Mouse (Mus musculus) forebrain, embryonic 10.5 days (tissue): ENCODE measurements at regions not wholly inside any gene's neighbourhood (a gene's known extent, or its start where the extent isn't known, plus 50 kb on each side); places are given as distances from the start of the nearest gene placed in this dataset.
"Not testable (repeated sequence)": the region's sequence is repeated elsewhere in the genome, so short reads cannot be mapped to it uniquely, and the experiment has no call there.

Experiments
- DNase-seq: peaks from one replicate; pipeline ENCODE4 v3.0.0-alpha.2; 2017; ENCODE audit warnings: low spot score; ENCODE audit errors: extremely low spot score
- H3K27ac ChIP-seq: fragments of 300-500 bp; sonication (generic); 2 replicates; pipeline ENCODE4 v1.5.1; 2016; ENCODE audit warnings: mild to moderate bottlenecking
- H3K27me3 ChIP-seq: fragments of 300-500 bp; sonication (generic); 2 replicates; pipeline ENCODE4 v1.6.1; 2016; ENCODE audit warnings: mild to moderate bottlenecking; ENCODE audit not compliant: poor library complexity, severe bottlenecking
- H3K36me3 ChIP-seq: fragments of 300-500 bp; sonication (generic); replicated peaks from 2 replicates; pipeline ENCODE4 v1.6.1; 2016; ENCODE audit warnings: mild to moderate bottlenecking, moderate library complexity
- H3K4me1 ChIP-seq: fragments of 300-500 bp; sonication (generic); 2 replicates; pipeline ENCODE4 v1.6.1; 2016
- H3K4me3 ChIP-seq: fragments of 300-500 bp; sonication (generic); 2 replicates; pipeline ENCODE4 v1.5.1; 2016; ENCODE audit warnings: mild to moderate bottlenecking, moderate library complexity
- H3K9me3 ChIP-seq: fragments of 300-500 bp; sonication (generic); 2 replicates; pipeline ENCODE4 v1.6.1; 2016; ENCODE audit warnings: mild to moderate bottlenecking, moderate library complexity
- WGBS: fragments of 180-500 bp; shearing (Covaris S2); methylation state at CpG from one replicate; pipeline ENCODE4 v1.1.7; 2016; 5-methylcytosine and 5-hydroxymethylcytosine counted together

- no peak for DNase-seq
- H3K27ac ChIP-seq: no peak overlapping the region
- peaks cover 32% of the 10 kb centered on the region for H3K27me3 ChIP-seq
- H3K9me3 ChIP-seq: peaks cover 4% of the 10 kb centered on the region
- no peak overlapping the region for H3K4me3 ChIP-seq
- H3K36me3 ChIP-seq: no peaks in the 10 kb centered on the region
- 91% methylated on average over 5 of the region's 5 CpGs for WGBS
- peaks cover 30% of the 10 kb centered on the region for H3K4me1 ChIP-seq
Observed at GRCm38 (mm10) chr4:153632056-153632455, 149.4 kb upstream of the Ajap1 start.

GRCm38 (mm10) chr4:153632551-153632950 is 149.9 kb upstream of the Ajap1 start:
- 83% methylated on average over 19 of the region's 19 CpGs for WGBS
- Histone ChIP-seq H3K9me3 (peaks cover 4% of the 10 kb centered on the region), H3K27me3 (peaks cover 32% of the 10 kb centered on the region), H3K27ac (no peak overlapping the region), H3K4me3 (no peak overlapping the region), H3K36me3 (no peaks in the 10 kb centered on the region), H3K4me1 (peaks cover 30% of the 10 kb centered on the region)
- DNase-seq: no peak

GRCm38 (mm10) chr4:153633260-153633659 is 150.6 kb upstream of the Ajap1 start:
- H3K27me3 ChIP-seq: peaks cover 32% of the 10 kb centered on the region
- H3K9me3 ChIP-seq: peaks cover 4% of the 10 kb centered on the region
- no peak overlapping the region for H3K4me3 ChIP-seq
- no peaks in the 10 kb centered on the region for H3K36me3 ChIP-seq
- peaks cover 35% of the 10 kb centered on the region for H3K4me1 ChIP-seq
- WGBS: 9% methylated on average over 5 of the region's 5 CpGs
- peak; percentile 19 for DNase-seq
- no peak overlapping the region for H3K27ac ChIP-seq

- Histone ChIP-seq H3K27ac (no peak overlapping the region), H3K4me3 (no peak overlapping the region), H3K9me3 (peaks cover 4% of the 10 kb centered on the region), H3K27me3 (peaks cover 32% of the 10 kb centered on the region), H3K4me1 (peaks cover 38% of the 10 kb centered on the region), H3K36me3 (no peaks in the 10 kb centered on the region)
- 56% methylated on average over 15 of the region's 15 CpGs for WGBS
- no peak for DNase-seq
Observed at GRCm38 (mm10) chr4:153634221-153634881, 151.7 kb upstream of the Ajap1 start.

- Histone ChIP-seq H3K4me3 (no peak overlapping the region), H3K9me3 (no peaks in the 10 kb centered on the region), H3K27ac (no peak overlapping the region), H3K4me1 (peaks cover 33% of the 10 kb centered on the region), H3K27me3 (peaks cover 27% of the 10 kb centered on the region), H3K36me3 (no peaks in the 10 kb centered on the region)
- 0% methylated on average over 1 of the region's 1 CpGs for WGBS
- DNase-seq: no peak
Observed at GRCm38 (mm10) chr4:153637989-153638388, 155.4 kb upstream of the Ajap1 start.

- H3K27me3 ChIP-seq: no peaks in the 10 kb centered on the region
- H3K27ac ChIP-seq: peak overlapping the region; percentile 70
- H3K36me3 ChIP-seq: no peaks in the 10 kb centered on the region
- 0% methylated on average over 5 of the region's 5 CpGs for WGBS
- H3K4me1 ChIP-seq: peaks cover 16% of the 10 kb centered on the region
- H3K9me3 ChIP-seq: no peaks in the 10 kb centered on the region
- DNase-seq: no peak
- no peak overlapping the region for H3K4me3 ChIP-seq
Observed at GRCm38 (mm10) chr4:153651849-153652248, 169.2 kb upstream of the Ajap1 start.

GRCm38 (mm10) chr4:153652841-153653240 is 170.2 kb upstream of the Ajap1 start:
- no peak for DNase-seq
- H3K9me3 ChIP-seq: no peaks in the 10 kb centered on the region
- H3K27ac ChIP-seq: no peak overlapping the region
- WGBS: 94% methylated on average over 11 of the region's 11 CpGs
- no peaks in the 10 kb centered on the region for H3K36me3 ChIP-seq
- peaks cover 16% of the 10 kb centered on the region for H3K4me1 ChIP-seq
- no peaks in the 10 kb centered on the region for H3K27me3 ChIP-seq
- H3K4me3 ChIP-seq: no peak overlapping the region

- no peak overlapping the region for H3K27ac ChIP-seq
- no peaks in the 10 kb centered on the region for H3K36me3 ChIP-seq
- no peak for DNase-seq
- H3K4me3 ChIP-seq: no peak overlapping the region
- H3K27me3 ChIP-seq: no peaks in the 10 kb centered on the region
- WGBS: 90% methylated on average over 7 of the region's 7 CpGs
- peaks cover 6% of the 10 kb centered on the region; the same call in 1 of the 2 replicates for H3K4me1 ChIP-seq
- no peaks in the 10 kb centered on the region for H3K9me3 ChIP-seq
Observed at GRCm38 (mm10) chr4:153662731-153663130, 180.1 kb upstream of the Ajap1 start.

GRCm38 (mm10) chr4:153666626-153667236 is 184.1 kb upstream of the Ajap1 start:
- not testable (repeated sequence) for H3K9me3 ChIP-seq, H3K36me3 ChIP-seq, DNase-seq, H3K4me1 ChIP-seq, H3K27me3 ChIP-seq, H3K27ac ChIP-seq, H3K4me3 ChIP-seq
- 88% methylated on average over 6 of the region's 6 CpGs for WGBS

- no peaks in the 10 kb centered on the region for H3K27me3 ChIP-seq
- H3K36me3 ChIP-seq: no peaks in the 10 kb centered on the region
- no peak for DNase-seq
- no peak overlapping the region for H3K4me3 ChIP-seq
- no peak overlapping the region for H3K27ac ChIP-seq
- no peaks in the 10 kb centered on the region for H3K9me3 ChIP-seq
- H3K4me1 ChIP-seq: no peaks in the 10 kb centered on the region
- 89% methylated on average over 4 of the region's 4 CpGs for WGBS
Observed at GRCm38 (mm10) chr4:153669070-153669469, 186.5 kb upstream of the Ajap1 start.

- Histone ChIP-seq H3K4me3 (no peak overlapping the region), H3K9me3 (no peaks in the 10 kb centered on the region), H3K27ac (no peak overlapping the region), H3K36me3 (no peaks in the 10 kb centered on the region), H3K4me1 (no peaks in the 10 kb centered on the region), H3K27me3 (no peaks in the 10 kb centered on the region)
- 88% methylated on average over 13 of the region's 13 CpGs for WGBS
- DNase-seq: no peak
Observed at GRCm38 (mm10) chr4:153670216-153670615, 187.6 kb upstream of the Ajap1 start.

- no peak for DNase-seq
- WGBS: 86% methylated on average over 2 of the region's 2 CpGs
- no peak overlapping the region for H3K27ac ChIP-seq
- H3K9me3 ChIP-seq: no peaks in the 10 kb centered on the region
- H3K4me1 ChIP-seq: no peaks in the 10 kb centered on the region
- no peaks in the 10 kb centered on the region for H3K27me3 ChIP-seq
- H3K36me3 ChIP-seq: no peaks in the 10 kb centered on the region
- no peak overlapping the region for H3K4me3 ChIP-seq
Observed at GRCm38 (mm10) chr4:153675431-153675830, 192.8 kb upstream of the Ajap1 start.

GRCm38 (mm10) chr4:153679151-153679550 is 196.5 kb upstream of the Ajap1 start:
- Histone ChIP-seq H3K27ac (no peak overlapping the region), H3K4me1 (no peaks in the 10 kb centered on the region; the same call in 1 of the 2 replicates), H3K36me3 (no peaks in the 10 kb centered on the region), H3K4me3 (no peak overlapping the region), H3K27me3 (no peaks in the 10 kb centered on the region), H3K9me3 (no peaks in the 10 kb centered on the region)
- peak; percentile 38 for DNase-seq
- WGBS: 38% methylated on average over 12 of the region's 12 CpGs
